Mouse (Mus musculus) left cerebral cortex, postnatal 36 days (tissue): ENCODE data around the gene Sncb. TPM values are rescaled to one million over a fixed set of nuclear protein-coding genes. Genes with fewer than 3 reads are reported as not detected.

Experiments used
- total RNA-seq, 2 experiments: library from RNA; stranded (reverse); gene quantifications; 2 replicates each; pipeline ENCODE4 v1.2.3; 2021

Sncb gene
- total RNA-seq, 2 experiments from 2014 or later = 882 to 1,002 TPM

Other genes with a start within 250 kb of the Sncb start
- gene 4833439L19Rik, start 201.2 kb downstream of the Sncb start, total RNA-seq = 100 to 1,000 TPM; 135 to 140 TPM
- 10 to 100 TPM; 24.1 to 27.8 TPM for gene Arl10, start 191.6 kb downstream of the Sncb start, total RNA-seq
- 10 to 100 TPM; 21.7 to 27.3 TPM for gene Nop16, start 176.5 kb downstream of the Sncb start, total RNA-seq
- 100 to 1,000 TPM; 136 to 157 TPM for gene Higd2a, start 176.4 kb downstream of the Sncb start, total RNA-seq
- gene Cltb, start 155.3 kb downstream of the Sncb start, total RNA-seq = 100 to 1,000 TPM; 308 to 344 TPM
- 10 to 100 TPM; 46.1 to 63.6 TPM for gene Faf2, start 144.8 kb downstream of the Sncb start, total RNA-seq
- gene Rnf44, start 72.7 kb downstream of the Sncb start, total RNA-seq = 100 to 1,000 TPM; 160 to 179 TPM
- under 1 TPM; 0.27 TPM for gene Cdhr2, start 65.1 kb downstream of the Sncb start, total RNA-seq
- gene Gprin1, start 16.7 kb downstream of the Sncb start, total RNA-seq = 100 to 1,000 TPM; 127 to 128 TPM
- gene Eif4e1b, start 17.4 kb upstream of the Sncb start, total RNA-seq = not detected
- gene Tspan17, start 22.8 kb upstream of the Sncb start, total RNA-seq = 10 to 100 TPM; 76.5 to 86.1 TPM
- gene Unc5a, start 182.8 kb upstream of the Sncb start, total RNA-seq = 100 to 1,000 TPM in 1 of 2 experiments, 10 to 100 TPM in 1; 96.3 to 101 TPM